Mouse (Mus musculus) gastrocnemius, adult 2 months (tissue): Measurements from ENCODE around the gene Ube2s. TPM values are rescaled to one million over a fixed set of nuclear protein-coding genes. Genes with fewer than 3 reads are reported as not detected.
"Not testable (repeated sequence)": the region's sequence is repeated elsewhere in the genome, so short reads cannot be mapped to it uniquely, and the experiment has no call there.

Experiments used
- DNase-seq: peaks from one replicate; pipeline ENCODE4 v3.0.0; 2022
- H3K27ac ChIP-seq: fragments of 200-600 bp; 2 replicates; pipeline ENCODE4 v1.8.1; 2022; ENCODE audit warnings: mild to moderate bottlenecking
- H3K4me3 ChIP-seq: fragments of 200-600 bp; 2 replicates; pipeline ENCODE4 v1.8.1; 2022; ENCODE audit warnings: mild to moderate bottlenecking, moderate library complexity
- CTCF ChIP-seq: fragments of 200-600 bp; IDR thresholded peaks from 2 replicates; pipeline ENCODE4 v1.8.1; 2022; ENCODE audit warnings: antibody characterized with exemption, mild to moderate bottlenecking, moderate library complexity
- intact Hi-C: fragments of 180-260 bp; cut with DNase I; formaldehyde crosslinking; loops from one replicate; pipeline ENCODE4 v1.15.1; 2025
- total RNA-seq, 2 experiments: library from RNA; stranded (reverse); gene quantifications; 2 replicates each; pipeline ENCODE4 v1.2.3; 2021

The Ube2s gene
- total RNA-seq, 2 experiments from 2014 or later: 76.4 to 82.7 TPM

DNA sequence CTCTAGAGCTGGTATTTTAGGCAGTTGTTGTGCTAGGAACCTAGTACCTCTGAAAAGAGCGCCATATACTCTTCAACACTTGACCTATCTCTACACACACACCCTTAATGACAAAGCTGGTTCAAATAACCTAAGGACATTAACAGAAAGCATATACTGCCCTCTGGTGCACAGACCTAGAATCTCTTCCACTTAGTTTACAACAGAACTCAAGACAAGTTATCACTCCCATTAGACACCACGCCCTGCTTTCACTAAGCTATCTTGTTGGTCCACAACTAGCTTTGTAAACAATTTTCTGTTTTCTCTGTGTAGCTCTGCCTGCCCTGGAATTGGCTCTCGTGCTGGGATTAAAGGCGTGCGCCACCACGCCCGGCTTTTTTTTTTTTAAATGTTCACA is 5.7 kb downstream of the Ube2s start:
- no peak for DNase-seq
- Histone ChIP-seq H3K27ac (no peak overlapping the region), H3K4me3 (no peak overlapping the region)
- TF ChIP-seq CTCF: peak; percentile 65
- intact Hi-C loops: loop anchor here (2.0 kb wide), 1 partner anchor 250 kb away; no protein-coding TSS in a partner anchor

DNA sequence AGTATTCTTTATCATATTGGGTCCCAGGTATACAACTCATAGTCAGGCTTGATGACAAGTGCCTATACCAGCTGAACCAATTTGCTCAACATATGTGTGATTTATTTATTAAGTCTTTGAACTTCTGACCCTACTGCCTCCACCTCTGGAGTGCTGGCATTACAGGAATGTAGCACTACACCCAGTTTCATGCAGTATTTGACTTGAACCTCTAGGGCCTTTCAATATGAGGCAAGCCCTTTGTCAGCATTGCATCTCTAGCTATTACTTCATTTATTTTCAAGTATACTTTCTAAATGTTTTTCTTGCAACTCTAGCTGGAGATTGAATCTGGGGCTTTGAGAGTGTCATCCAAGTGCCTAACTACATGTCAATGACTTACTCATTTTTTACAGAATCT is 10.1 kb downstream of the Ube2s start:
- H3K27ac ChIP-seq: no peak overlapping the region
- TF ChIP-seq CTCF: no peak
- no peak overlapping the region for H3K4me3 ChIP-seq
- DNase-seq: no peak
- intact Hi-C loops: no loop called here

DNA sequence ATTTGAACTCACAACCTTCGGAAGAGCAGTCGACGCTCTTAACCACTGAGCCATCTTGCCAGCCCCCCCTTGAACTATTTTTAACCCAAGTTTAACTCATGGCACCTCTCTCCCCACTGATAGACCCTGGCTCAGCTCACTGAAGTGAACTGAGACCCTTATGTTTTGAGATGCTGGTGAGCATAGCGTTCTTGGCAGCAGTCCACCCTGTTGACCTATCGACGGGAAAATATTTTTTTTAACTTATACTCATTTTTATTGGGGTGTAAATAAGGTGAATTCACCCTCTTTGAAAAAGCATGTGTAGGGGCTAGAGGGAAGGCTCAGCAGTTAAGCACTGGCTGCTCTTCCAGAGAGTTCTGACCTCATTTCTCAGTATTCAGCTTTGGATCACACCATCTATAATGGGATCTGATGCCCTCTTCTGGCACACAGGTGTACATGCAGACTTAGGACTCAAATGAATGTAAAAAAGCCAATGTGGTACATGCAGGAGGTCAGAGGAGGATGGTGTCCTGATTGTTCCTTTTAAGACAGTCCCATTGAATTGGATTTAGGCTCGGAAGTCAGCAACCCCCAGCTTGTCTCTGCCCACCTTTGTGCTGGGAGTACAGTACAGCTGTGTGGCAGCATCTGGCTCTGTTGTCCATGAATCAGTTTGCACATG is 16.5 kb downstream of the Ube2s start:
- peak overlapping the region; percentile 38; the same call in 1 of the 2 replicates for H3K27ac ChIP-seq
- TF ChIP-seq CTCF: peak; percentile 76
- DNase-seq: no peak
- intact Hi-C loops: loop anchor here (5.0 to 10.0 kb wide), 2 partner anchors 141 to 174 kb away; partner anchors contain the start of gene Ppp6r1
- no peak overlapping the region for H3K4me3 ChIP-seq

DNA sequence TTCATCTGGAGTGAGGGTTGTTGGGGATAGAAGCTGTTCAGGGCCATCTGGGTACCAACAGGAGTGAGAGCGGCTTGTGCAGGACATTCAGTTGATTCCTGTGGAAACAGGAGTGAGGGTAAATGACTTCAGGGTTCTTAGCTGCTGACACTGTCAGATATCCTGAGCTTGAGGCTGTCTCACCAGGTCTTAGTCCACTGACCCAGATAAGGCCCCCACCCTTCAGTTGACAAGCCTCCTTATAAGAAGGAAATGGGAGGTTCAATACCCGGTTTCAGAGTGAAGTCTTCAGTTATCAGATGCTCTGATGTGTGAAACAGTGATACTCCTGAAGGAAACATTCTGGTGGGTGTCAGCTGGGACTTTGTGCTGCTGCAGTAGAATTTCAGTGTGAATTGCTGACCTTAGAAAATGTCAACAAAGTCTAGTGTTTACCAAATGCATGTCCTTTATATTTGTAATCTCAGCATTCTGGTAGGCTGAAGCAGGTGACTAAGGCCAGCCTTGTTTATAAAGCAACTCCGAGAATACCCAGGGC is 17.7 kb downstream of the Ube2s start:
- no peak for TF ChIP-seq CTCF
- intact Hi-C loops: loop anchor here (5.0 to 10.0 kb wide), 2 partner anchors 140 to 172 kb away; partner anchors contain the start of gene Ppp6r1
- H3K27ac ChIP-seq: no peak overlapping the region
- 0 out of 2 replicates have a peak overlapping the region, but pooled peaks have one; percentile 5 for H3K4me3 ChIP-seq
- DNase-seq: no peak

DNA sequence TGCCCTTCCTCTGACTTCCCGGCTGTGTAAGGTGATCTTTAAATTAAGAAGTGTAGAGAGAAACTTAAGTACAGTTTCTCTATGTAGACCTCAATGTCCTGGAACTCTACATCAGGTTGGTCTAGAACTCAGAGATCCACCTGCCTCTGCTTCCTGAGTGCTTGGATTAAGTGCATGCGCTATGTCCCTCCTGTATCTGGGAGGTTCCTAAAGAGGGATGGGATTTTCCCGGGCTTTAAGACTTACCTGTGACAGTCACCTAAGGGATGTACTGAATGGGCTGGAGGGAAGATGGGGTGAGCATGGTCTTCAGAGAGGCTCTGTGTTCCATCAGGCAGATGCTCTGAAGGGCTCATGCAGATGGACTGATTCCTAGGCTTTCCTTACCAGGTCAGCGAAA is 18.7 kb downstream of the Ube2s start:
- H3K27ac ChIP-seq: peak overlapping the region; percentile 96
- no peak for TF ChIP-seq CTCF
- peak overlapping the region; percentile 97 for H3K4me3 ChIP-seq
- intact Hi-C loops: loop anchor here (2.0 to 10.0 kb wide), 2 partner anchors 19 to 139 kb away; partner anchors contain the start of genes Ppp6r1 and Ube2s
- DNase-seq: no peak

DNA sequence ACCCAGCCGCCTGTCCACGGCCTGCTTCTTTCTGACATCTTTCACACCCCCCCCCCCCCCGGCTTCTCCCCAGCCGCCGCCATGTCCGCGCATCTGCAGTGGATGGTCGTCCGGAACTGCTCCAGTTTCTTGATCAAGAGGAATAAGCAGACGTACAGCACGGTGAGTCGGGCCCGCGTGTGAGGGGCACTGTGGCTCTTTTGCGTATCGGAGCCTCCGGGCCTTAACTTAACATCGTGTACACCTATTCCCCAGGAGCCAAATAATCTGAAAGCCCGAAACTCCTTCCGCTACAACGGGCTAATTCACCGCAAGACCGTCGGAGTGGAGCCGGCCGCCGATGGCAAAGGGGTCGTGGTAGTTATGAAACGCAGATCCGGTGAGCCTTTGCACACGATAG is 19.1 kb downstream of the Ube2s start:
- peak overlapping the region; percentile 97 for H3K4me3 ChIP-seq
- H3K27ac ChIP-seq: peak overlapping the region; percentile 96
- intact Hi-C loops: loop anchor here (2.0 to 10.0 kb wide), 2 partner anchors 20 to 138 kb away; partner anchors contain the start of genes Ppp6r1 and Ube2s
- DNase-seq: not testable (repeated sequence)

DNA sequence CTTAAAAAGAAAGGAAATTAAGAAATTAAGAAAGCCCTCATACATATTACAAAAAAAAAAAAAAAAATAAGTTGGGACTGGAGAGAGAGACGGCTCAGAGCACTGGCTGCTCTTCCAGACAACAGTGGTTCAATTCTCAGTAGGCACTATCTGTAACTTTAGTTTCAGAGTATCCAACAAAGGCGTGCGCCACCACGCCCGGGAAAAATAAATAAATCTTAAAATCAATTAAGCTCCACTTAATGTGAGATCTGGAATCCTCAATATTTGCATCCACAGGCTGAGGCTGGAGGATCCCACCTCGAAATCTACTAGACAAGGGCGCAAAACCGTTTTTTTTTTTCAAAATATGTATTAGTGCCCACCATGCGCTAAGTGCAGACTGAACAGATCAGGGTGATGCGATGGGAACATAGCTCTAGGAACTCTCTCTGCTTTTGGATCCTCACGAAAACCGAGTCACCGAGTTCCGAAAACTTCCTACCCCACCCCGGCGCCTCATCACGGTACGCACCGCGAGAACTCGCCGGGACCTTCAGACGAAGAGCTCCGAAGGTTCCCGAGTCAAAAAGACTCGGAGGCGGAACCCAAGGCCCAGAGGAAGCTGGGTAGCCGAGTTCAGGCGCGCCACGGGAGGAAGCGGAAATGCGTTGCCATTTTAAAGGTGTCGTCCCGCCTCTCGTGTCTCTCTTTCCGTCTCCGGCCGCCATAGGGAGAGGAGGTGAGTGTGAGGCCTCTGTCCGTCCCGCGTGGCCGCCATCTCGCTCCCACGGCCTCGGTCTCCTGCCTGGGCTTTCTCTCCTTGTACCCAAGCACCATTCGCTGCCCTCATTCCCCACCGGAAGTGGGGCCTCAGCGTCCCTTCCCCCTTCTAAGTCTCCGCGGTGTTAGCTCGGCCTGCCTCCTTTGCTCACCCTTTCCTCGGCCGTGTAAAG is 19.8 kb downstream of the Ube2s start, which contains the start of gene Rpl28:
Rpl28 (plus strand) TSS at position 597 of the 935 bp plus-strand sequence.
- no peak for TF ChIP-seq CTCF
- peak within 1 kb of the TSS; percentile 97 for H3K4me3 ChIP-seq
- intact Hi-C loops: loop anchor here (2.0 to 10.0 kb wide), 2 partner anchors 20 to 138 kb away; partner anchors contain the start of genes Ppp6r1 and Ube2s
- peak; percentile 96 for DNase-seq
- peak within 1 kb of the TSS; percentile 96 for H3K27ac ChIP-seq

DNA sequence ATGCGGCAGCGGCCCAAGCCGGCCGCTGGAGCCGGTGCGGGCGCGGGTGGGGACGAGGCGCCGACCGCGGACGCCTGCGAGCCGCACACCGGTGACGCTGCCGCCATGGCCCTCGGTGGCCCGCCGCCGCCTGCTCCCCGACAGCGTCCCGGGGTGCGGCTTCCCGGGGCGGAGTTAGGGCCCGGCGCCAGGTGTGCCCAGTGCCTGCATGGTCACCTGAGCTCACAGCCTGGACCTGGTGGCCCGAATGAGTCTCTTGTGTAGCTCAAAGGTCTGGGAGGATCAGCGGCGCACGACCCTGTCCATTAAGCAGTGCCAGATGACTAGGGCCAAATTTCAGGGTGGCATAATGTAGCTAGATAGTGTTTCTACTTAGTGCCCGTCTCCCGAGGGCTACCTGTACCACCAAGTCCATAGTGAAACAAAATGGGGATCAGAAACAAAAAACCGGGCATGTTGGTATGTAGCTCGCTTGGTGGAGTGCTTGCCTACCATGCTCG is 22.9 kb downstream of the Ube2s start, which contains the start of gene Tmem238:
Tmem238 (minus strand) TSS at position 221 of the 500 bp plus-strand sequence.
- no peak for TF ChIP-seq CTCF
- peak; percentile 89 for DNase-seq
- intact Hi-C loops: loop anchor here (1.0 kb wide), 1 partner anchor 49 kb away; the partner anchor contains the start of gene Kmt5c
- H3K27ac ChIP-seq: peak within 1 kb of the TSS; percentile 88
- peak within 1 kb of the TSS; percentile 86 for H3K4me3 ChIP-seq

DNA sequence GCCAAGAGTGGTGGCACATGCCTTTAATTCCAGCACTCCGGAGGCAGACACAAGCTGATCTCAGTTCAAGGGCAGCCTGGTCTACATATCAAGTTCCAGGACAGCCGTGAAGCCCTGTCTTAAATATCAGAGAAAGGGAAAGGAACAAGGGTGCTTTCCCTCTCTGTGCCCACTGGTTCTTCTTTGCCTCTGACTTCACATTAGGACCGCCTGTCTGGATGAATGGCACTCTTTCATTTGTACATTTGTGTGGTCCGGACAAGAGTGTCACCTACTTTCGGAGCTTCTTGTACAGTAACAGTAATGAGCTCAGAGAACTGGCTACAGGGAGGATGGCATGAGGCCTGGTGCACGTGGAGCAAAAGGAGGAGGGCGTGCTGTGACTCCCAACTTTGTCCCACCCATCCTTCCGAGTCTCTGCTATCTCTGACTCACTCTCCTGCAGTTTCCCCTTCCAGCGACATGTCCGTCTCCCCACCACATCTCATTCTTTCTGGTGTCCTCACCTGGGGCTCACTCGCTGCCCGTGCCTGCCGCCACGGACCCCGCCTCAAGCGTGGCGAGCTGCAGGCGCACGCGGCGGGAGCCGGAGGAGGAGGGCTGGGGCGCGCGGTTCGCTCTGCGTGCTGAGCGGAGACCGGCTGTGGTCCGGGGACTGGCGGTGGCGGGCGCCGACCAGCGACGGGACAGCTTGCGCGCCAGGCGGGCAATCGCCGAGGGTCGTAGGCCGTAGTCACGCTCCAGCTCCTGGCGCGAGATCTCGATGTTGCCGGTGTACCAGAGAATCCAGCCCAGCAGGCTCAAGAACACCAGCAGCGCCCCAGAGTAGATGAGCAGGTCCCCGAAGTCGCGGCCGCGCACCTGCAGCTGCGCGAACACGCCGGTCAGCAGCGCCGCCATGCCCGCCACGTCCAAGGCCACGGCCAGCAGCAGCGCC is 23.6 kb downstream of the Ube2s start:
- Histone ChIP-seq H3K4me3 (peak overlapping the region; percentile 86), H3K27ac (peak overlapping the region; percentile 88)
- intact Hi-C loops: loop anchor here (1.0 kb wide), 1 partner anchor 48 kb away; the partner anchor contains the start of gene Kmt5c
- peak; percentile 80 for DNase-seq
- peak; percentile 55 for TF ChIP-seq CTCF

DNA sequence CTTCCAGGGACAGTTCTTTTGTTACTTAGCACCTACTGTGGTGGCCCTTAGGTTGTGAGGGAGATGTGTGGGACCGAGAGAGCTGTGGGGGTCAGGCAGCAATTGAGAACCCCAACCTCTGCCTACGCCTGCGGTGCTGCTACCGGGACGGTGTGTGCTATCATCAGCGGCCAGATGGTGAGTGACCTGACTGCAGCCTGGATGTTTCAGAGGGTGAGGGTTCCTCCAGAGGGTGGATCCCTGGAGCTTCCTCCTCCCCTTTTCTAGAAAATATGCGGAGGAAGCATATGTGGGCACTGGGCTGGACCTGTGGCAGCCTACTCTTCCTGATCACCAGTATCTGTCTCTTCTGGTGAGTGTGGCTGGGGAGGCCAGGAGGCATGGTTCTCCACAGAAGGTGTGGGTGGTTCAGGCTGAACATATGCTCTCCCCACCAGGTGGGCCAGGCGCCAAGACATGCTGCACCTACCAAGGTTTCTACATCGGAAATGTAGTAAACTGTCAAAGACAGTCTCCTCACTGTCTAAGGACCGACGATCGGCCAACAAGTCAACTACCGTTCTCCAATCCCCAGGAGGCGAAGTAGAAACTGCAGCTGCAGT is 28.6 kb downstream of the Ube2s start:
- DNase-seq: no peak
- H3K4me3 ChIP-seq: no peak overlapping the region
- H3K27ac ChIP-seq: no peak overlapping the region
- intact Hi-C loops: no loop called here
- TF ChIP-seq CTCF: no peak

DNA sequence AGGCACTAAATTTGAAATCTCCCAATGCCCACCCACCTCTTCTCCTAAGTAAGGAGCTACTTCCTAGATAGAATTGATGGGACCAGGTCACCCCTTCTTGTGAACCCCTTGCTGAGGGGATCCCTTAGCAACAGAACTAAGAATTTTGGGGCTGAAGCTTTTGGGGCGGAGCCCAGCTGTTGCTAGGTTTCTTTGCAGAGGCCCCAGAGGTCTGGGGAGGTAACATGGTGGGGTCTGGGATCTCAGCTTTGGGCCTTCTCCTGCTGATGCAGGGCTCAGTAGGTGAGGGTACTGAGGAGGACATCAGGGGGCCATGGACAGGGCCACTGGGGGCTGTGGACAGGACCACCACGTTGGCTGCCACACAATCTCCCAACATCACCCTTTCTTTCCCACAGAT is 29.6 kb downstream of the Ube2s start, which contains the start of the genes Il11 and Tmem190:
Il11 (minus strand) TSS at position 101 of the 400 bp plus-strand sequence.
Tmem190 (plus strand) TSS at position 179 of the 400 bp plus-strand sequence.
- TF ChIP-seq CTCF: no peak
- no peak within 1 kb of the TSS for H3K4me3 ChIP-seq
- H3K27ac ChIP-seq: no peak within 1 kb of the TSS
- intact Hi-C loops: no loop called here
- no peak for DNase-seq
